Mouse (Mus musculus) G1E (cell line): ENCODE measurements around the gene Ctdspl. TPM values are rescaled to one million over a fixed set of nuclear protein-coding genes. Genes with fewer than 3 reads are reported as not detected.

Experiments
- ATAC-seq: 2 replicates; pipeline ENCODE4 v1.8.0; 2016; ENCODE audit warnings: mild to moderate bottlenecking; ENCODE audit not compliant: insufficient number of reproducible peaks, poor library complexity, low FRiP score, severe bottlenecking; ENCODE audit errors: extremely low read depth
- DNase-seq: peaks from one replicate; pipeline ENCODE4 v3.0.0; 2012; ENCODE audit warnings: low spot score
- H3K27me3 ChIP-seq: 2 replicates; pipeline ENCODE4 v1.6.1; 2012; ENCODE audit warnings: mild to moderate bottlenecking, low read length, inconsistent platforms; ENCODE audit not compliant: insufficient read depth
- H3K36me3 ChIP-seq: replicated peaks from 2 replicates; pipeline ENCODE3; 2012; ENCODE audit warnings: mild to moderate bottlenecking, inconsistent platforms
- H3K4me1 ChIP-seq: 2 replicates; pipeline ENCODE4 v1.6.1; 2012; ENCODE audit warnings: low read depth, low read length, inconsistent platforms, mixed read lengths; ENCODE audit not compliant: insufficient read depth
- H3K4me3 ChIP-seq: 2 replicates; pipeline ENCODE4 v1.5.1; 2012; ENCODE audit warnings: low read depth, mild to moderate bottlenecking, inconsistent platforms, low read length, moderate library complexity, mixed read lengths
- H3K9me3 ChIP-seq: replicated peaks from 2 replicates; pipeline ENCODE4 v1.6.1; 2012; ENCODE audit warnings: inconsistent platforms
- CTCF ChIP-seq: IDR thresholded peaks from 2 replicates; pipeline ENCODE4 v1.5.1; 2012; ENCODE audit warnings: low read depth, low read length, inconsistent platforms, mixed read lengths
- GATA1 ChIP-seq: IDR thresholded peaks from 2 replicates; pipeline ENCODE4 v1.6.1; 2012; ENCODE audit warnings: borderline replicate concordance, low read length, inconsistent platforms, mixed read lengths
- GATA2 ChIP-seq: IDR thresholded peaks from 2 replicates; pipeline ENCODE4 v1.6.1; 2012; ENCODE audit warnings: low read depth, low read length, inconsistent platforms, borderline replicate concordance
- POLR2AphosphoS5 ChIP-seq: IDR thresholded peaks from 2 replicates; pipeline ENCODE4 v1.6.1; 2012; ENCODE audit warnings: low read depth, low read length, inconsistent platforms; ENCODE audit not compliant: insufficient replicate concordance
- TAL1 ChIP-seq: conservative IDR thresholded peaks from 2 replicates; pipeline ENCODE4 v1.6.1; 2012; ENCODE audit warnings: low read depth, low read length, inconsistent platforms, mixed read lengths
- polyA plus RNA-seq: library from polyadenylated mRNA; stranded (reverse); fragments of >175 nt; gene quantifications from 2 replicates; pipeline ENCODE4 v1.2.3, GENCODE M21; 2012
- total RNA-seq, 2 experiments: library from RNA; stranded (forward) in 1 of 2; stranded (reverse) in 1 of 2; fragments of 200-1000 nt in 1 of 2; fragments of >200 nt in 1 of 2; fragmentation: Nextera tagmentation in 1 of 2; gene quantifications; 2 replicates each; pipeline ENCODE4 v1.2.3; 2014 to 2017

Ctdspl gene
- total and polyA plus RNA-seq, 3 experiments, result 0.05 TPM; not detected in 2

DNA sequence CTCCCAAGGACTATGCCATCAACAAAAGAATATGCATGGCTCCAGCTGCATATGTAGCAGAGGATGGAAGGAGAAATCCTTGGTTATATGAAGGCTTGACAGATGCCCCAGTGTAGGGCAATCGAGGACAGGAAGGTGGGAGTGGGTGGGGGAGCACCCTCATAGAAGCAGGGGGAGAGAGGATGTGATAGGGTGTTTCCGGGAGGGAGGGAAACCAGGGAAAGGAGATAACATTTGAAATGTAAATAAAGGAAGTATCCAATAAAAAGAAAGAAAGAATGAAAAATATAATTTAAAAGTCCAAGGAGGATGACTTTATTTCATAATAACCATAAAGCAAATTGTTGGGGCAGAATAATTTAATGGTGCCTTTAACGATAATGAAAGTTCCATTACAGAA, 12.6 kb upstream of the Ctdspl start:
- ATAC-seq (no peak), DNase-seq (no peak)
- H3K36me3 ChIP-seq, result no peaks in the 10 kb centered on the region
- H3K4me3 ChIP-seq, result no peak overlapping the region
- H3K9me3 ChIP-seq, result peaks cover 67% of the 10 kb centered on the region
- no peaks in the 10 kb centered on the region for H3K27me3 ChIP-seq
- H3K4me1 ChIP-seq, result no peaks in the 10 kb centered on the region
- TF ChIP-seq POLR2AphosphoS5 (no peak), GATA1 (no peak), CTCF (no peak), TAL1 (no peak), GATA2 (no peak)

DNA sequence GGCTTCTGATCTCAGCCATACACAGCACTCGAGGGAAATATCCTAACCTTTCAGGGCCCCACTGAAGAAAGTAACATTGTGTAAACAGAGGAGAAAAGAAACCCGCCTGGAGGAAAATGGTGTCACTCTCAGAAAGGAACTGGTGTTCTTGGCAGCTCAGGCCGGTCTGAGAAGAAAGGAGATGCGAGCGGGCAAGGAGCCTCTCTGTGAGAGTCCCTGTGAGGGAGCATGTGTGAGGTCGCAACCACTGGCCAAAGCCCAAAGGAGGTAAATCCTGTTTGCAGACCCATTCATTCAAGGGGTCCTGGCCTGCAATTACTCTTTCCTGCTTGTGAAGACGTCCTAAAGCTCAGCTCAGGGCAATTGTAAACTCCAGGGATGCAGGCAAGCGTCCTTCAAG, 11.7 kb upstream of the Ctdspl start:
- TF ChIP-seq CTCF (no peak), POLR2AphosphoS5 (no peak), TAL1 (no peak), GATA2 (no peak), GATA1 (no peak)
- DNase-seq (no peak), ATAC-seq (no peak)

DNA sequence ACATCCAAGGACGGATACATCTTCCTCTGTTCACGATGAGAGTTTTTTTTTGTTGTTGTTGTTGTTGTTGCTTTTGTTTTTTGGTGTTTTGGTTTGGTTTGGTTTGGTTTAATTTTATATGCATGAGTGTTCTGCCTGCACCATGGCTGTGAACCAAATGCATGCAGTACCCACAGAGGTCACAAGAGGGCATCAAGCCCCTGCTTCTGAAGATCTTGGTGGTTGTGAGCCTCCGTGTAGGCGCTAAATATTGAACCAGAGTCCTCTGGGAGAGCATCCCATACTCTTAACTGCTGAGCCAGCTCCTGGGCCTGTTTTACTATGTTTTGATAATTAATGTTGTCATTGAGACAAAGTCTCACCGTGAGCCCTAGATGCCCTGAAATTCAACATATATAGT, 11.0 kb upstream of the Ctdspl start:
- Histone ChIP-seq H3K27me3 (no peaks in the 10 kb centered on the region), H3K4me1 (no peaks in the 10 kb centered on the region), H3K36me3 (no peaks in the 10 kb centered on the region), H3K4me3 (no peak overlapping the region), H3K9me3 (peaks cover 72% of the 10 kb centered on the region)
- DNase-seq (no peak), ATAC-seq (no peak)
- TF ChIP-seq GATA2 (no peak), TAL1 (no peak)

More for the DNA sequence above, 11.7 kb upstream of the Ctdspl start:
- Histone ChIP-seq H3K9me3 (peaks cover 69% of the 10 kb centered on the region), H3K4me3 (no peak overlapping the region), H3K36me3 (no peaks in the 10 kb centered on the region), H3K27me3 (no peaks in the 10 kb centered on the region), H3K4me1 (no peaks in the 10 kb centered on the region)

DNA sequence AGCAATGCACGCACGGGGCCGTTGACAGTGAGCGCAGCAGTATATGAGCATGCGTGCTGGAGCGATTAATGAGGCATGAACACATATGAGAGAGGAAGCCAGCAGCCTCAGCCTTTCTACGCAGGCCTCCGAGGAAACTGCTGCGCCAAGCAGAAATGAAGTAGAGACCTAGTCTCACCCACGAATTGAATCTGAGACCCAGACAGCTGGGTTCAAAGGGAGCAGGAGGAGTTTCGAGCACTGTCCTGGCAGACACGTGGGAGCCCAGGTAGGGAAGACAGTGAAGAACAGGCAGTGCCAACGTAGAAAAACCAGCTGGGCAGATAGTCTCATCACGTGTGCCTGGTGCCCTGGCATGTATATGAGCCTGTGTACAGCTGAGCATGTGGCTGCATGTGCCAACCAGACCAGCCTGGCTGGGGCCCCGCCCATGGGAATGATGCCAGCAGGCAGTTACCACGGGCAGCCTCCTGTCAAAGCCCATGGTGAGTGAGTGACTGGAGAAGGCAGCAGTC, 6.5 kb upstream of the Ctdspl start:
- H3K9me3 ChIP-seq, result peaks cover 75% of the 10 kb centered on the region

DNA sequence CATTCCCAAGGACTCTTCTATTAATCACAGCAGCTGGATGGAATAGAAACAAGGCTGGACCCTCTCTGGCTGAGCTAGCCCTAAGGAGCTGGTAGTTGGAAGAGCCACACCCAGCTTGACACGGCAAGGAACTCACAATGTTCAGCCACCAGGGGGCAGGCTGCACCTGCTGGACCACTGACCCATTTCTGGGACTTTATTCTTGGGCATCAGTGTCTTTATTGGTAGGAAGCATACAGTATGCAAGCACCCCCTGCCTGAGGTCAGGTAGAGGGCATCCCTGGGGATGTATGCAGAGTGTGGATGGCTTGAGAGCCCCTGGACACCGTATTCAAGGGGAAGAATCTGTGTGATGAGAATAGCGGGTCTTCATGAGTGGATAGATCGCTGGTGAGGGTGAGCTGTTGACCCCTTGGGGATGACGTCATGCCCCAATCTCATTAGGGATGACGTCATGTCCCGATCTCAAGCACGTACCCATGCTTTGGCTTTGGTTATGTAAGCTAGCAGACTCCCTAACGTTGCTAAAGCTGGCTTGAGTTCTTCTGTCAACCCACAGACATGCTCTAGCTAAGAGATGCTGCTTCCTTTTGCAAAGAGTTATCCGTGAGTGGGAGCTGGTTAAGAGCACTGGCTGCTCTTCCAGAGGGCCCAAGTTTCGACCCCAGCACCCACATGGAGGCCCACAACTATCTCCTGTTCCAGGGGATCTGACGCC, 5.3 kb upstream of the Ctdspl start:
- DNase-seq (no peak), ATAC-seq (no peak; the same call in 1 of the 2 replicates)
- Histone ChIP-seq H3K9me3 (peaks cover 76% of the 10 kb centered on the region), H3K4me1 (no peaks in the 10 kb centered on the region), H3K36me3 (no peaks in the 10 kb centered on the region), H3K4me3 (no peak overlapping the region), H3K27me3 (peaks cover 2% of the 10 kb centered on the region; the same call in 1 of the 2 replicates)
- no peak for TF ChIP-seq GATA1
- no peak for TF ChIP-seq TAL1
- TF ChIP-seq POLR2AphosphoS5, result no peak
- no peak for TF ChIP-seq CTCF
- no peak for TF ChIP-seq GATA2

More for the DNA sequence above, 6.5 kb upstream of the Ctdspl start:
- no peaks in the 10 kb centered on the region for H3K36me3 ChIP-seq
- H3K27me3 ChIP-seq, result no peaks in the 10 kb centered on the region
- H3K4me3 ChIP-seq, result peak overlapping the region; percentile 38; the same call in 1 of the 2 replicates
- DNase-seq, result no peak
- TF ChIP-seq CTCF, result no peak
- TF ChIP-seq TAL1, result no peak
- TF ChIP-seq GATA1, result no peak
- no peak for TF ChIP-seq POLR2AphosphoS5
- TF ChIP-seq GATA2, result no peak
- H3K4me1 ChIP-seq, result no peaks in the 10 kb centered on the region
- ATAC-seq, result no peak

DNA sequence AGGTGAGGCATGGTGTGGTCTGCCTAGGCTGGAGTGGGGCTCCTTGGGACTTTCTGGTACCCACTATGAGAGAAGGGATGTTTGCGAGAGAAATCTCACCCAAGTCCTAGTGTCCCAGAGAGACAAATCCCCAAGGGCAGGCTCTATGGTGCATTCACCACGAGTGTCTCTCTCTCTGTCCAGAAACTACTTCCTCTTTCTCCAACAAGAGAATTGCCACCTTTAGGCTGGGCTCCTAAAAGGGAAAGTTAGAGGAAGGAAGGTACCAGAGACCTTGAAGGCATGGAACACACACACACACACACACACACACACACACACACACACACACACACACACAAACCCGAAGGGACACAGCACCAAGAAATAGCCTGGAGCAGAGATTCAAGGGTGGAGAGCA, 4.3 kb upstream of the Ctdspl start:
- H3K4me3 ChIP-seq, result no peak overlapping the region
- TF ChIP-seq CTCF, result no peak
- no peak for TF ChIP-seq GATA1
- no peak for TF ChIP-seq GATA2
- TF ChIP-seq TAL1, result no peak
- no peak for TF ChIP-seq POLR2AphosphoS5
- H3K4me1 ChIP-seq, result no peaks in the 10 kb centered on the region
- H3K36me3 ChIP-seq, result no peaks in the 10 kb centered on the region
- DNase-seq (no peak), ATAC-seq (no peak)
- peaks cover 76% of the 10 kb centered on the region for H3K9me3 ChIP-seq
- H3K27me3 ChIP-seq, result peaks cover 2% of the 10 kb centered on the region; the same call in 1 of the 2 replicates
